ENCODE assay signal across 14 mouse cellular contexts in the genomic region with DNA sequence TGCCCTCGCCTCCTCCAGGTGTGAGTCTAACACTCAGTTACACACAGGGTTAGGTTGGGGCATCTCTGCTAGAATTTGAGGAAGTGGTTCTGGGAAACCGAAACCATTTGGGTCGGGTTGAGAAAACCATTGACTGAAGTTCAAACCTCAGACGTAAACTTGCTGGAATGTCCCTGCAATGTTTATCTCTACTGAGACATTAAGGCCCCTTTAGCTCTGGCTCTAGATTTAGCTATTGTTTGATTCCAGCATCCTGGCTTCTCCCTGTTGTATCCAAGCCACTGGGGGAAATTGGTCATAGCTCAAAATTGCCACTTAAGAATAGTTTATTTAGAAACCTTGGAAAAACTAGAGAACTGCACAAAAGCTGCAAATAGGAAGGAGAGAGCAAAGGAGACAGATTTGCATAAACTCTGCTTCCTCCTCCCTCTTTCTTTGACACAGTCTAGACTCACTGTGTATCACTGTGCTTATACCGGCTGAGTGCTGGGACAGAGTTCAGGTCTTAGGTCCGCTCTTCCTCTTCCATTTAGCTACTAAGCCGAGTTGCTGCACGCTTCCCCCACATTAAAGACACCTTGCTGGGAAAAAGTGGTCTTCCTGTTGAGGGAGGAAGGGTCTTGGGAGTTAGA. TPM values are rescaled to one million over a fixed set of nuclear protein-coding genes. Genes with fewer than 3 reads are reported as not detected.
DNase-seq lines count a peak whose midpoint lies in the region; TF ChIP-seq lines count a peak whose summit lies in the region.
"Had no signal": no experiment of that assay in that cellular context is flagged by ENCODE, and none has a peak within 500 bp of the region (broad histone marks: within the 10 kb centered on the region; RNA-seq: fewer than 3 reads in every experiment).

No protein-coding gene starts in this region.

- peak; percentile 26 to 36 for DNase-seq in heart, adult 9 months (ENCODE audit: low spot score in 2 of 2)
- DNase-seq in heart, postnatal 14 days, result no peak
- peak; percentile 81 for DNase-seq in A20 (ENCODE audit: low read depth, low spot score)
- peak; percentile 16 for DNase-seq in lung, postnatal 10 days
- no peak for DNase-seq in thymus, adult 2 months
- no peak for DNase-seq in thymus, postnatal 36 days
- no peak for DNase-seq in frontal cortex, postnatal 25 days (ENCODE audit: low spot score in 2 of 2)
- DNase-seq: cerebellum, adult 9-11 months; thymus, postnatal 14 days had no signal

- H3K27ac ChIP-seq in brown adipose tissue, adult 24 weeks (replicated peaks; ENCODE audit: low read depth, low read length), result peak overlapping the region; percentile 87
- H3K27ac ChIP-seq in thymus, adult 2 months (ENCODE audit: control insufficient read depth, insufficient read depth, low read length), result no peak overlapping the region
- H3K27ac ChIP-seq: forebrain, embryonic 10.5 days; hindbrain, embryonic 12.5 days; midbrain, embryonic 13.5 days had no signal

- H3K4me3 ChIP-seq in brown adipose tissue, adult 24 weeks (ENCODE audit: insufficient read depth, low read depth, low read length), result no peak overlapping the region
- no peak overlapping the region for H3K4me3 ChIP-seq in thymus, adult 2 months (ENCODE audit: control insufficient read depth, insufficient read depth, low read length)
- H3K4me3 ChIP-seq: forebrain, embryonic 10.5 days; hindbrain, embryonic 12.5 days; midbrain, embryonic 13.5 days had no signal

- intact Hi-C loops in heart, postnatal 14 days (cut with DNase I), result no loop called here

- H3K4me1 ChIP-seq in brown adipose tissue, adult 24 weeks (ENCODE audit: control insufficient read depth, insufficient read depth, insufficient read length, low read length), result no peaks in the 10 kb centered on the region; the same call in 1 of the 2 replicates
- H3K4me1 ChIP-seq in thymus, adult 2 months (replicated peaks; ENCODE audit: control insufficient read depth, insufficient read depth, low read length), result peaks cover 9% of the 10 kb centered on the region

- no peaks in the 10 kb centered on the region for H3K36me3 ChIP-seq in thymus, adult 2 months (ENCODE audit: control insufficient read depth, insufficient read depth, low read length)
- H3K36me3 ChIP-seq: forebrain, embryonic 10.5 days; midbrain, embryonic 13.5 days had no signal

- H3K27me3 ChIP-seq in thymus, adult 2 months (ENCODE audit: control insufficient read depth, insufficient read depth, low read length), result no peaks in the 10 kb centered on the region; the same call in 1 of the 2 replicates
- H3K27me3 ChIP-seq: hindbrain, embryonic 12.5 days had no signal

- 55% methylated on average over 8 of the region's 8 CpGs for WGBS in thymus, adult 2 months

- TF ChIP-seq POLR2A in thymus, adult 2 months (IDR thresholded peaks at IDR 0.05; ENCODE audit: control insufficient read depth, extremely low read depth, insufficient read depth, low read length, poor library complexity), result no peak

- no peak for TF ChIP-seq CTCF in thymus, adult 2 months (IDR thresholded peaks at IDR 0.05; ENCODE audit: borderline replicate concordance, control insufficient read depth, extremely low read depth, insufficient read depth, low read length, poor library complexity)

RNA-seq across cellular contexts. Expression of a gene that starts 5.4 kb away (rescaled TPM):
- total RNA-seq in heart, postnatal 14 days (2021), result 1 to 10 TPM; 8.2 to 8.7 TPM
- polyA plus RNA-seq in brown adipose tissue, adult 24 weeks (2012; ENCODE audit: insufficient read depth, insufficient read length, missing spikeins), result 8.8 and 9.6 TPM in 2 replicates
- polyA plus RNA-seq in thymus, adult 2 months (2012; rRNA removed), result 13.6 and 16.4 TPM in 2 replicates

RNA-seq across cellular contexts. Expression of a gene that starts 19.8 kb away (rescaled TPM):
- total RNA-seq in heart, postnatal 14 days (2021), result 1 to 10 TPM; 4.6 to 5.0 TPM
- 1.9 and 2.0 TPM in 2 replicates for polyA plus RNA-seq in brown adipose tissue, adult 24 weeks (2012; ENCODE audit: insufficient read depth, insufficient read length, missing spikeins)
- 0.20 and 0.26 TPM in 2 replicates for polyA plus RNA-seq in thymus, adult 2 months (2012; rRNA removed)

RNA-seq across cellular contexts. Expression of a gene that starts 52.9 kb away (rescaled TPM):
- total RNA-seq in heart, postnatal 14 days (2021), result under 1 TPM; 0.49 to 0.62 TPM
- 1.4 TPM in 1 of 2 replicates, not detected in the other for polyA plus RNA-seq in brown adipose tissue, adult 24 weeks (2012; ENCODE audit: insufficient read depth, insufficient read length, missing spikeins)
- 0.15 TPM in 2 replicates for polyA plus RNA-seq in thymus, adult 2 months (2012; rRNA removed)
- polyA plus RNA-seq: C2C12 had no signal

Comparison
In these comparisons a context has a peak if more than half of its experiments do, and no peak if none do; other contexts are left out.
1. DNase-seq: peak in heart, adult 9 months (2 of 2), A20 (single experiment) and lung, postnatal 10 days (single experiment); none in heart, postnatal 14 days (0 of 2), thymus, adult 2 months (single experiment), thymus, postnatal 36 days (0 of 2) and frontal cortex, postnatal 25 days (0 of 2).